ENCODE assay signal across 25 mouse cellular contexts in genomic region chr19:17775097-17775496, GRCm38 (mm10).
DNase-seq lines count a peak whose midpoint lies in the region; ATAC-seq and TF ChIP-seq lines count a peak whose summit lies in the region.
"Had no signal": no experiment of that assay in that cellular context is flagged by ENCODE, and none has a peak within 500 bp of the region (broad histone marks: within the 10 kb centered on the region; RNA-seq: fewer than 3 reads in every experiment).

No protein-coding gene starts in this region.

- no peak for TF ChIP-seq CTCF in liver, adult 2 months (IDR thresholded peaks at IDR 0.05; ENCODE audit: low read depth, low read length)
- no peak for TF ChIP-seq CTCF in liver, postnatal 0 days (IDR thresholded peaks at IDR 0.05; ENCODE audit: low read depth)
- no peak for TF ChIP-seq CTCF in midbrain, postnatal 0 days (IDR thresholded peaks at IDR 0.05)

- TF ChIP-seq EP300 in liver, postnatal 0 days (IDR thresholded peaks at IDR 0.05; ENCODE audit: low read depth): no peak

- peaks cover 3% of the 10 kb centered on the region; the same call in 1 of the 2 replicates for H3K79me2 ChIP-seq in liver, adult 2 months (ENCODE audit: control insufficient read depth, insufficient read depth, low read length)

- no peaks in the 10 kb centered on the region for H3K36me3 ChIP-seq in liver, adult 2 months (ENCODE audit: control insufficient read depth, insufficient read depth, low read length)
- H3K36me3 ChIP-seq in liver, postnatal 0 days (replicated peaks; ENCODE audit: insufficient read depth, low read length): no peaks in the 10 kb centered on the region
- no peaks in the 10 kb centered on the region for H3K36me3 ChIP-seq in midbrain, embryonic 11.5 days (ENCODE audit: control insufficient read depth, insufficient read depth, low read length)
- H3K36me3 ChIP-seq in midbrain, postnatal 0 days (ENCODE audit: insufficient read depth, low read length): no peaks in the 10 kb centered on the region
- H3K36me3 ChIP-seq: embryonic facial prominence, embryonic 12.5 days; embryonic facial prominence, embryonic 15.5 days; forebrain, embryonic 15.5 days; heart, embryonic 12.5 days; heart, embryonic 15.5 days; hindbrain, embryonic 10.5 days; hindbrain, embryonic 13.5 days had no signal

- no peak for TF ChIP-seq POLR2A in liver, adult 2 months (IDR thresholded peaks at IDR 0.05; ENCODE audit: extremely low read depth, insufficient read depth, low read length)

- no peak for ATAC-seq in liver, postnatal 0 days
- no peak for ATAC-seq in midbrain, embryonic 11.5 days (ENCODE audit: low FRiP score)
- no peak for ATAC-seq in midbrain, postnatal 0 days (ENCODE audit: low FRiP score)
- ATAC-seq: CD4-positive, CD25-positive, alpha-beta regulatory T cell, adult 4 months; forebrain, embryonic 15.5 days; hindbrain, embryonic 16.5 days had no signal

- peaks cover 15% of the 10 kb centered on the region for H3K4me1 ChIP-seq in liver, adult 2 months (ENCODE audit: control insufficient read depth, insufficient read depth, low read length)
- H3K4me1 ChIP-seq in liver, postnatal 0 days (ENCODE audit: insufficient read depth): peaks cover 6% of the 10 kb centered on the region
- H3K4me1 ChIP-seq in midbrain, embryonic 11.5 days (ENCODE audit: control insufficient read depth, insufficient read depth, low read length): no peaks in the 10 kb centered on the region
- no peaks in the 10 kb centered on the region for H3K4me1 ChIP-seq in midbrain, postnatal 0 days (ENCODE audit: insufficient read depth, low read length)
- H3K4me1 ChIP-seq: embryonic facial prominence, embryonic 12.5 days; embryonic facial prominence, embryonic 15.5 days; forebrain, embryonic 15.5 days; heart, embryonic 12.5 days; heart, embryonic 15.5 days; hindbrain, embryonic 10.5 days; hindbrain, embryonic 13.5 days had no signal

- DNase-seq in embryo, embryonic 9.5 days (ENCODE audit: extremely low spot score): peak; percentile 6
- no peak for DNase-seq in embryo, embryonic 11 days
- DNase-seq in liver, adult 2 months (ENCODE audit: extremely low read depth, low read depth, low spot score): no peak
- DNase-seq in liver, postnatal 0 days: no peak
- peak; percentile 35 for DNase-seq in midbrain, embryonic 11.5 days (ENCODE audit: low spot score, missing footprints)
- no peak for DNase-seq in midbrain, postnatal 0 days (ENCODE audit: low spot score)
- no peak for DNase-seq in B cell, adult 2 months
- DNase-seq: adrenal gland, adult 2 months; adrenal gland, postnatal 14 days; cerebellum, adult 11-12 months; cerebellum, adult 8-10 months; cerebellum, postnatal 10 days; gastrocnemius, postnatal 25 days; heart, adult 18-20 months; heart, postnatal 10 days; heart, postnatal 36 days had no signal

- no peak overlapping the region for H3K9ac ChIP-seq in liver, adult 2 months (ENCODE audit: low read depth, low read length)
- no peak overlapping the region for H3K9ac ChIP-seq in liver, postnatal 0 days (replicated peaks)
- H3K9ac ChIP-seq in midbrain, embryonic 11.5 days (ENCODE audit: low read length): no peak overlapping the region
- H3K9ac ChIP-seq in midbrain, postnatal 0 days (replicated peaks; ENCODE audit: low read length, poor library complexity, severe bottlenecking): no peak overlapping the region
- H3K9ac ChIP-seq: embryonic facial prominence, embryonic 12.5 days; embryonic facial prominence, embryonic 15.5 days; forebrain, embryonic 15.5 days; heart, embryonic 12.5 days; heart, embryonic 15.5 days; hindbrain, embryonic 13.5 days had no signal

- no peaks in the 10 kb centered on the region for H3K9me3 ChIP-seq in liver, postnatal 0 days (ENCODE audit: low read length)
- H3K9me3 ChIP-seq in midbrain, embryonic 11.5 days (ENCODE audit: control insufficient read depth, low read length): no peaks in the 10 kb centered on the region
- no peaks in the 10 kb centered on the region for H3K9me3 ChIP-seq in midbrain, postnatal 0 days (ENCODE audit: low read length)
- H3K9me3 ChIP-seq: embryonic facial prominence, embryonic 12.5 days; embryonic facial prominence, embryonic 15.5 days; forebrain, embryonic 15.5 days; heart, embryonic 12.5 days; heart, embryonic 15.5 days; hindbrain, embryonic 10.5 days; hindbrain, embryonic 13.5 days had no signal

- peak overlapping the region; percentile 34 for H3K27ac ChIP-seq in liver, adult 2 months (replicated peaks; ENCODE audit: insufficient read depth, low read depth, low read length)
- H3K27ac ChIP-seq in liver, postnatal 0 days (ENCODE audit: low read depth): no peak overlapping the region
- no peak overlapping the region for H3K27ac ChIP-seq in midbrain, embryonic 11.5 days (ENCODE audit: low read depth, low read length)
- H3K27ac ChIP-seq in midbrain, postnatal 0 days (ENCODE audit: low read depth, low read length): no peak overlapping the region
- H3K27ac ChIP-seq: embryonic facial prominence, embryonic 12.5 days; embryonic facial prominence, embryonic 15.5 days; forebrain, embryonic 15.5 days; heart, embryonic 15.5 days; hindbrain, embryonic 10.5 days; hindbrain, embryonic 13.5 days had no signal

- H3K27me3 ChIP-seq in liver, adult 2 months (ENCODE audit: control insufficient read depth, insufficient read depth, low read length): no peaks in the 10 kb centered on the region
- no peaks in the 10 kb centered on the region for H3K27me3 ChIP-seq in liver, postnatal 0 days (ENCODE audit: insufficient read depth, low read length)
- H3K27me3 ChIP-seq in midbrain, embryonic 11.5 days (ENCODE audit: control insufficient read depth, insufficient read depth, low read length): no peaks in the 10 kb centered on the region
- H3K27me3 ChIP-seq in midbrain, postnatal 0 days (ENCODE audit: insufficient read depth, low read length): no peaks in the 10 kb centered on the region
- H3K27me3 ChIP-seq: embryonic facial prominence, embryonic 12.5 days; embryonic facial prominence, embryonic 15.5 days; forebrain, embryonic 15.5 days; heart, embryonic 12.5 days; heart, embryonic 15.5 days; hindbrain, embryonic 13.5 days had no signal

- no peak overlapping the region for H3K4me2 ChIP-seq in liver, postnatal 0 days (ENCODE audit: low read depth, low read length)
- no peak overlapping the region for H3K4me2 ChIP-seq in midbrain, embryonic 11.5 days
- H3K4me2 ChIP-seq in midbrain, postnatal 0 days (ENCODE audit: low read depth, low read length, poor library complexity, severe bottlenecking): no peak overlapping the region
- H3K4me2 ChIP-seq: embryonic facial prominence, embryonic 12.5 days; embryonic facial prominence, embryonic 15.5 days; forebrain, embryonic 15.5 days; heart, embryonic 12.5 days; heart, embryonic 15.5 days; hindbrain, embryonic 13.5 days had no signal

- 28% methylated on average over 2 of the region's 2 CpGs for WGBS in liver, adult 2 months
- 56% methylated on average over 2 of the region's 2 CpGs for WGBS in liver, postnatal 0 days (ENCODE audit: insufficient replicate concordance)
- WGBS in midbrain, embryonic 11.5 days: 63% methylated on average over 2 of the region's 2 CpGs
- WGBS in midbrain, postnatal 0 days: 87% methylated on average over 2 of the region's 2 CpGs

- no peak overlapping the region for H3K4me3 ChIP-seq in liver, adult 2 months (ENCODE audit: insufficient read depth, low read depth, low read length)
- no peak overlapping the region for H3K4me3 ChIP-seq in liver, postnatal 0 days (ENCODE audit: low read depth, low read length)
- no peak overlapping the region for H3K4me3 ChIP-seq in midbrain, embryonic 11.5 days (ENCODE audit: low read depth, low read length)
- no peak overlapping the region for H3K4me3 ChIP-seq in midbrain, postnatal 0 days (ENCODE audit: low read depth, low read length)
- H3K4me3 ChIP-seq: embryonic facial prominence, embryonic 12.5 days; embryonic facial prominence, embryonic 15.5 days; forebrain, embryonic 15.5 days; heart, embryonic 12.5 days; heart, embryonic 15.5 days; hindbrain, embryonic 10.5 days; hindbrain, embryonic 13.5 days had no signal

Comparison
In these comparisons a context has a peak if more than half of its experiments do, and no peak if none do; other contexts are left out.
1. DNase-seq: peak in embryo, embryonic 9.5 days (single experiment) and midbrain, embryonic 11.5 days (single experiment); none in embryo, embryonic 11 days (single experiment), liver, adult 2 months (single experiment), liver, postnatal 0 days (single experiment), midbrain, postnatal 0 days (single experiment) and B cell, adult 2 months (0 of 2).